Mouse (Mus musculus) neural tube, embryonic 14.5 days (tissue): ENCODE results near the gene Rps6kc1. TPM values are rescaled to one million over a fixed set of nuclear protein-coding genes. Genes with fewer than 3 reads are reported as not detected.

Experiments
- ATAC-seq: fragments of 200-750 bp; cut with Nextera tagmentation; 2 replicates; pipeline ENCODE4 v1.8.0; 2017; ENCODE audit warnings: low read depth, mild to moderate bottlenecking, moderate TSS enrichment, moderate library complexity
- H3K27ac ChIP-seq: fragments of 300-500 bp; sonication (generic); 2 replicates; pipeline ENCODE4 v1.5.1; 2014; ENCODE audit warnings: low read depth, mild to moderate bottlenecking, control low read depth, low read length, moderate library complexity, mixed read lengths
- H3K27me3 ChIP-seq: fragments of 300-500 bp; sonication (generic); 2 replicates; pipeline ENCODE4 v1.6.1; 2014; ENCODE audit warnings: low read length; ENCODE audit not compliant: control insufficient read depth, insufficient read depth
- H3K36me3 ChIP-seq: fragments of 300-500 bp; sonication (generic); 2 replicates; pipeline ENCODE4 v1.6.1; 2014; ENCODE audit warnings: low read length, mixed read lengths; ENCODE audit not compliant: control insufficient read depth, insufficient read depth
- H3K4me1 ChIP-seq: fragments of 300-500 bp; sonication (generic); 2 replicates; pipeline ENCODE4 v1.6.1; 2014; ENCODE audit warnings: low read length; ENCODE audit not compliant: control insufficient read depth, insufficient read depth
- H3K4me2 ChIP-seq: fragments of 300-500 bp; sonication (generic); 2 replicates; pipeline ENCODE4 v1.6.1; 2014; ENCODE audit warnings: mild to moderate bottlenecking, low read depth, low read length, control low read depth
- H3K4me3 ChIP-seq: fragments of 300-500 bp; sonication (generic); 2 replicates; pipeline ENCODE4 v1.5.1; 2014; ENCODE audit warnings: low read depth, low read length, control low read depth, mixed read lengths
- H3K9ac ChIP-seq: fragments of 300-500 bp; sonication (generic); replicated peaks from 2 replicates; pipeline ENCODE4 v1.6.1; 2014; ENCODE audit warnings: low read depth, mild to moderate bottlenecking, control low read depth, low read length, mixed read lengths
- H3K9me3 ChIP-seq: fragments of 300-500 bp; sonication (generic); 2 replicates; pipeline ENCODE4 v1.6.1; 2016; ENCODE audit warnings: low read length; ENCODE audit not compliant: control insufficient read depth
- WGBS: fragments of 180-500 bp; shearing (Covaris S2); extraction: QIAGEN DNeasy Blood & Tissue Kit; methylation state at CpG from one replicate; pipeline ENCODE4 v1.1.7; 2014; 5-methylcytosine and 5-hydroxymethylcytosine counted together
- polyA plus RNA-seq: library from polyadenylated mRNA; unstranded; fragments of >200 nt; fragmentation: Nextera tagmentation; extraction: Ambion mirVana; gene quantifications from 2 replicates; pipeline ENCODE4 v1.2.1, GENCODE M21; 2014

The Rps6kc1 gene
- polyA plus RNA-seq, 1 experiment from 2014 or later = 27.6 TPM

DNA sequence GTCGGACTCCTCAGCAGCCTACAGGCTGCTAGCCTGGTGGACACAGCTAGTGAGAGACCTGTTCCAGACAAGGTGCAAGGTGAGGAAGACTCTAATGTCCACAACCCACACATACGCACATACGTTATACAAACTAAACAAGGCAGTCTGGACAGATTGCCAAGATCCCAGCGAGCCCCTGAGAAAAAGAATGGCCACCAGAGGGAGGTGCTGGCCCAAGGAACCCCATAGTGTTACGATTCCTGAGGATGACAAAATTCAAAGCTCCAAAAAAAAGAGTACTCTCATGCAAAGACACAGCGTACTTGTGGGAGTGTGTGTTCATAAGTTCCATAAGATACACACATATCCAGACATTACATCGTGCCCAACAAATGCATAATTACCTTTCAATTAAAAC, 141.8 kb downstream of the Rps6kc1 start:
- ATAC-seq = no peak
- Histone ChIP-seq H3K27me3 (no peaks in the 10 kb centered on the region), H3K36me3 (0 out of 2 replicates have a peak, but pooled peaks cover 4% of the 10 kb centered on the region), H3K9ac (no peak overlapping the region), H3K4me2 (no peak overlapping the region), H3K4me3 (no peak overlapping the region), H3K9me3 (no peaks in the 10 kb centered on the region), H3K4me1 (no peaks in the 10 kb centered on the region), H3K27ac (no peak overlapping the region)
- 76% methylated on average over 7 of the region's 7 CpGs for WGBS

DNA sequence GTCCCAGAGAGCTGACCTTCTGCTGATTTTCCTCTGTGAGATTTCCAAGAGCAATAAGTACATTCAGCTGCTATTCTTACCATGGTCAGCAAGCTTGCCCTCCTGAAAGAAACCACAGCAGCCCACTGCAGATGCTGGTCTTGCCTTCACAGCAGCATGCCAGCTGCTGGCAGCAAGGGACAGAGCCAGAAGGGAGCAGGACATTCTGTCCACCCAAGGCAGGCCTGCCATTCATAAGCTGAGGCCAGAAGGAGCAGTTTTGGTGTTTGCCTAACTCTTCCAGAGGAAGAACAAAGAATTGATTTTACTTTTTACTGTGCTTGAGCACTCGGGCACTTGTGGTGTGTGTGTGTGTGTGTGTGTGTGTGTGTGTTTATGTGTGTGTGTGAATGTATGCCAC, 143.3 kb downstream of the Rps6kc1 start:
- Histone ChIP-seq H3K9ac (no peak overlapping the region), H3K4me3 (no peak overlapping the region), H3K27ac (no peak overlapping the region), H3K36me3 (0 out of 2 replicates have a peak, but pooled peaks cover 4% of the 10 kb centered on the region), H3K27me3 (no peaks in the 10 kb centered on the region), H3K4me1 (no peaks in the 10 kb centered on the region), H3K4me2 (no peak overlapping the region), H3K9me3 (no peaks in the 10 kb centered on the region)
- no peak for ATAC-seq
- WGBS = 77% methylated on average over 1 of the region's 1 CpGs

DNA sequence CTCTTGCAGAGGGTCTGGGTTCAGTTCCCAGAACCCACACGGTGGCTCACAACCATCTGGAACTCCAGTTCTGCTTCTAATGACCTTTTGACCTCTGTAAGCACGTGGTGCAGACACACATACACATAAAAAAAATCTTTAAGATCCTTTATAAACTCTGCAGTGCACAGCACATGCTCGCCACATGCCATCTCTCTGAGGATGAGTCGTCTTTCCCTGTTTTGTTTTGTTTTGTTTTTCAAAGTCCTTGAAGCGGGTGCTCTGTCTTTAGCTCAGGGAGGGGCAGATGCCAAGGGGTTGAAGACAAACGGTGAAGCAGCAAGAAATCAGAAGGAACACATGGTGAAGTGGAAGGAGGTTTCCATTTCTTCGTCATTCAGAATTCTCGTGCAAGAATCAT, 143.9 kb downstream of the Rps6kc1 start:
- no peak overlapping the region for H3K27ac ChIP-seq
- H3K4me2 ChIP-seq = no peak overlapping the region
- no peaks in the 10 kb centered on the region for H3K4me1 ChIP-seq
- H3K9ac ChIP-seq = no peak overlapping the region
- H3K9me3 ChIP-seq = no peaks in the 10 kb centered on the region
- no peak for ATAC-seq
- no peak overlapping the region for H3K4me3 ChIP-seq
- H3K27me3 ChIP-seq = no peaks in the 10 kb centered on the region
- 72% methylated on average over 8 of the region's 8 CpGs for WGBS
- H3K36me3 ChIP-seq = no peaks in the 10 kb centered on the region

DNA sequence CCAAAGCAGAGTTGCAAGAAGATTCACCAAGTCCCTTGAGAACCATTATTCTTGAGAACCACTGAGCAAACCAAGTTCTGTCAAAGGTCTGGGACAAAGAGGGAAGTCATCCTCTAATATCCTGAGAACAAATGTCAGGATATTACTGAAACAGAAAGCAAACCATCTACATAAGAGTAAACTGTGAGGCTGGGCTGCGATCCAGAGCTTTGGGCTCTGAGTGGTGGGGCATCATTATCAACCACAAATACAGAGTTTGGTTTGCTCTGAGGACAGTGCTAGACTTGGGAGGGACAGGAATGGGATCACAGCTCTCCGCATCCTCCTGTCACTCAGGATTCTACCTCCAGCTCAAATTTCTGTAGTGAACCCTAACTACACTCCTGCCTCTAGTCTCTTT, 144.8 kb downstream of the Rps6kc1 start:
- WGBS = 95% methylated on average over 2 of the region's 2 CpGs
- ATAC-seq = no peak
- H3K4me2 ChIP-seq = no peak overlapping the region

DNA sequence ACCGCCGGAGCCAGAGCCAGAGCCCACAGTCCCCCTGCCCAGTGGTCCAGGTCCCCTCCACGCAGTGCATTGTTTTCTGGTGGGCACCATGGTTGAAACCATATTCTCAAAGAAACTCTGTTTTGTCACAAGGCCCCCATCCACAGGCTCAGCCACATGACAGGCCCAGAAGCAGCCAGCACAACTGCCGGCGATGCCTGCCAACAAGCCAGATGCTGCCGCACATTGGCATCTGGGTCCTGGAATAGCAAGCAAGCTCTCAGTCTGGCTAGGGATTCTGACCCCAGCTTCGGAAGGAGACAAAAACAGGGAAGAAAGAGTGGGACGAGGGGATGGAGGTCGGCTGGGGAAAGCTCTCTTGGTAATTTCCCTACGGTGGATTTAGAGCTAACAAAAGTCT, 147.8 kb downstream of the Rps6kc1 start:
- no peak for ATAC-seq
- Histone ChIP-seq H3K27me3 (no peaks in the 10 kb centered on the region), H3K4me1 (no peaks in the 10 kb centered on the region), H3K27ac (peak overlapping the region; percentile 44; the same call in 1 of the 2 replicates), H3K4me2 (no peak overlapping the region), H3K9ac (no peak overlapping the region), H3K36me3 (no peaks in the 10 kb centered on the region), H3K9me3 (no peaks in the 10 kb centered on the region), H3K4me3 (no peak overlapping the region)
- WGBS = 76% methylated on average over 10 of the region's 10 CpGs

More for the DNA sequence above, 144.8 kb downstream of the Rps6kc1 start:
- Histone ChIP-seq H3K27me3 (no peaks in the 10 kb centered on the region), H3K4me3 (no peak overlapping the region), H3K4me1 (no peaks in the 10 kb centered on the region), H3K9ac (no peak overlapping the region), H3K36me3 (no peaks in the 10 kb centered on the region), H3K27ac (no peak overlapping the region), H3K9me3 (no peaks in the 10 kb centered on the region)

DNA sequence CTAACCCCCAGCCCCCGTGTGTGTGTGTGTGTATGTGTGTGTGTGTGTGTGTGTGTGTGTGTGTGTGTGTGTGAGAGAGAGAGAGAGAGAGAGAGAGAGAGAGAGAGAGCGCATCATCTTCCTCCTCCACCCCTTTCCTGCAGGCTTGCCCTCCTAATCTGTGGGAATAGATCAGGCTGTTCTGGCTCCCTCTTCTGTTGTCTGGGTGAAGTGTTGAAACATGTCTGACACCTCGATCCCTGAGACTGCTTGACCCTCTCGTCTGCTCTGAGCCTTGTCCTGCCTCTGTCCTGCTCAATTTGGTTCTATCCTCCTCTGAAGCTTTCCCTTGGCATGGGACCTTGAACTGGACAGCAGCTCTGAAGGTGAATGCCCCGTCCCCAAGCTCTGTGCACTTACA, 149.8 kb downstream of the Rps6kc1 start:
- no peak for ATAC-seq
- no peak overlapping the region for H3K4me2 ChIP-seq
- no peaks in the 10 kb centered on the region for H3K36me3 ChIP-seq
- H3K4me1 ChIP-seq = no peaks in the 10 kb centered on the region; the same call in 1 of the 2 replicates
- no peaks in the 10 kb centered on the region for H3K27me3 ChIP-seq
- WGBS = 49% methylated on average over 5 of the region's 5 CpGs
- no peak overlapping the region for H3K27ac ChIP-seq
- no peak overlapping the region for H3K9ac ChIP-seq
- no peaks in the 10 kb centered on the region for H3K9me3 ChIP-seq
- no peak overlapping the region for H3K4me3 ChIP-seq

DNA sequence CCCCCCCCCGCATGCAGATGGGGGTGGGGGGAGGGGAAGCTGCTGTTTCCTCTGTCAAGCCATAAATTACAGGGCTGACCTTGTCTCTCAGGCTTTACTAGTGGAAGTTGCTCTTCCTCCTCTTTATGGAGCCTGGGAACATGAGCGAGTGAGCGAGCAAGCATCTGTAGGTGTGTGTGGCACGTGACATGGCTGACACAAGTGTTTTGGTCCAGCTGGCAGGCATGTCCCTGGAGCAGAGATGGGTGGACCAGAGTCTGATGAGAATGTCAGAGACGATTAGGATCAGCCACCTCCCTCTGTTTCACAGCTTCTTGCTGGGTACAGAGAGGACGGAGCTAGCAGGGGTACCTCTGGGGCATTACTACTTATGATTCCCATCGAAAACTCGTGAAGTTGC, 153.7 kb downstream of the Rps6kc1 start:
- H3K4me3 ChIP-seq = no peak overlapping the region
- H3K36me3 ChIP-seq = no peaks in the 10 kb centered on the region
- H3K9me3 ChIP-seq = no peaks in the 10 kb centered on the region
- no peak overlapping the region for H3K4me2 ChIP-seq
- no peak overlapping the region for H3K27ac ChIP-seq
- no peaks in the 10 kb centered on the region for H3K27me3 ChIP-seq
- no peaks in the 10 kb centered on the region; the same call in 1 of the 2 replicates for H3K4me1 ChIP-seq
- 62% methylated on average over 8 of the region's 8 CpGs for whole genome bisulfite sequencing
- ATAC-seq = no peak
- no peak overlapping the region for H3K9ac ChIP-seq

DNA sequence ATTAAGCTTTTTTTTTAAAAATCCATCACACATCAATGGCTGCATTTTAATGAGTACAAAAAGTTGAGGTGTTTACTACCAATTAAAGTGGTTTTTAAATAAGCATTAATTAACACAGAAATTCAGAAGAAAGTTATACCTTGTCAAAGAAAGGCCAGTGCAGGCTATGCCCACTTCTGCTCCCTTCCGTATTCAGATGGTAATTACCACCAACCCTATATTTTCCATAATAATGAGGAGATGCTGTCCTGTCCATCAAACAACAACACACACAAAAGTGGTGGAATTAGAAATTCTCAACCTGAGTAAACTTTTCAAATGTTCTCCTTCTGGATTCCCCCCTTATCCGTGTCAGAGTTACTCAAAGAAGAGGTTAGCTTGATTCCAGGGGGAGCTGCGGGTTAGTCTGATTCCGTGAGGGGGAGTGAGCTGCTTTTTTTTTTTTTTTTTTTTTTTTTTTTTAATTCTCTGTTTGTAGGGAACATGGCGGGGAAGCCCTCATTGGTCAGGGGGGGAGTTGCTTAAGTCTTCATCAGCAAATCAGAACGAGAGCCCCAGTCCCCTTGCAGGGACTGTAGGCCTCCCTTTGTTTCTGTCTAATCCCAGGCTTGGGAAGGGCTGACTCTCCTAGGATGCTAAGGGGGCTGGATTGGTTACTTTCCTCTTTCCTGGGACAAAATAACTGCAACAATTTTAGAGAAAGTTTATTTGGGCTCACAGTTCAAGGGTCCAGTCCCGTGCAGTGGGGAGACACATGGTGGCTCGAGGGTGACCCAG, 159.6 kb downstream of the Rps6kc1 start:
- no peak overlapping the region for H3K27ac ChIP-seq
- no peaks in the 10 kb centered on the region for H3K36me3 ChIP-seq
- H3K4me2 ChIP-seq = no peak overlapping the region
- no peak for ATAC-seq
- no peak overlapping the region for H3K4me3 ChIP-seq
- peaks cover 4% of the 10 kb centered on the region; the same call in 1 of the 2 replicates for H3K9me3 ChIP-seq
- H3K27me3 ChIP-seq = no peaks in the 10 kb centered on the region
- no peaks in the 10 kb centered on the region for H3K4me1 ChIP-seq
- WGBS = 57% methylated on average over 8 of the region's 8 CpGs
- no peak overlapping the region for H3K9ac ChIP-seq

DNA sequence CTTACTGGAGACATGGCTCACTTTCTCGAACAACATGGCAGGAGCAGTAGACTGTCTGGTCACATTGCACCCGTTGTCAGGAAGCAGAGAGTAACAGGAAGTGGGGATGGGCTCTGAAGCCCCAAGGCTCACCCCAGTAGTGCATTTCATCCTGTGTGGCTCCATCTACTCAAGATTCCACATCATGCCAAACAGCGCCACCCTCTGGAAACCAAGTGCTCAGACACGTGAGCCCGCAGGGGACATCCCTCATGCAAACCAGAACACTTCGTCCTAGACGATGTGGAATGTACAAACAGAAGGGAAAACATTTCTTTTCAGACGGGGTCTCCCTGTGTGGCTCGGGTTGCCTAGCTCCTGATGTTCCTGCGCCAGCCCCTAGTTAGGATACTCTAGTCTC, 162.6 kb downstream of the Rps6kc1 start:
- H3K4me3 ChIP-seq = no peak overlapping the region
- ATAC-seq = no peak
- peaks cover 4% of the 10 kb centered on the region; the same call in 1 of the 2 replicates for H3K9me3 ChIP-seq
- H3K4me1 ChIP-seq = no peaks in the 10 kb centered on the region
- H3K36me3 ChIP-seq = no peaks in the 10 kb centered on the region
- H3K4me2 ChIP-seq = no peak overlapping the region
- no peak overlapping the region for H3K27ac ChIP-seq
- H3K27me3 ChIP-seq = no peaks in the 10 kb centered on the region
- WGBS = 90% methylated on average over 10 of the region's 10 CpGs
- no peak overlapping the region for H3K9ac ChIP-seq
